Mouse (Mus musculus): ENCODE measurements around the gene Atoh8.

Atoh8 gene

GRCm38 (mm10) chr6:72186809-72187208 lies 48.6 kb downstream of the Atoh8 start:
- no peak for DNase-seq

- peak; percentile 68 for DNase-seq
Observed at GRCm38 (mm10) chr6:72185893-72186490, 49.4 kb downstream of the Atoh8 start.

- DNase-seq: no peak
Observed at GRCm38 (mm10) chr6:72184576-72184975, 50.8 kb downstream of the Atoh8 start.

DNA sequence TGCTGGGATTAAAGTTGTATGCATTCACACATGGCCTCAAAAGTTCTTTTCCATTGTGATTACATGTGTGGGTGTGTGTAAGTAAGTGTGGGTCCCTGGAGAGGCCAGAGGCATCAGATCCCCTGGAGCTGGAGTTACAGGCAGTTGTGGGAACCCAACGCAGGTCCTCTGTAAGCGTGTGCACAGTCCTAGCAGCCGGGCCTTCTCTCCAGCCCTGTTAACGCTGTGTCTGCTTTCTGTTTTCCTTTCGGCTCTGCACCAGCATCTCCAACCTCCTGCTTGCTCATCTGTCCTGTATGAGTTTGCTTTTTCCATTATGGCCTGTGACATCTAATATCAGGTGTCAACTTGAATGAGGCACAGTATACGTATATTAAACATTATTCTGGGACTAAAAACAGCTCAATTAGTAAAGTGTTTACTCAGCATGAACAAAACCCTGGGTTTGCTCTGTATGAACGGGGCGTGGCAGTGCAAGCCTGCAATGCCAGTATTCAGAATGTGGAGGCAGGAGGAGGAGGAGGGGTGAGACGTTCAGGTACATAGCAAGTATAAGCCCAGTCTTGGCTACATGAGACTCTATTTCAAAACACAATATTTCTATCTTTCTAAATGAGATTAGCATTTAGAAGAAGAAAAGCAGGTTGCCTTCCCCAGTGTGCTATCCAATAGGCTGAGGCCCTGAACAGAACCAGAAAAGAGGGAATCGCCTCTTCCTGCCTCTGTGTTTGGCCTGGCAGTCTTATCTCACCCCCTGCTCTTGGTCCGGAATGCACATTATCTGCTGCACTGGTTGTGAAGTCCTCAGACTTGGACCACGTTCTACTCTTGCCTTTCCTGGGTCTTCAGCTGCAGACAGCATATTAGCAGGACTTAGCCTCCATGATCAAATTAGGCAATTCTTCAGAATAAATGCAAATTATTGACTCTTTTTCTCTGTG lies 55.5 kb downstream of the Atoh8 start:
- no peak for DNase-seq

DNA sequence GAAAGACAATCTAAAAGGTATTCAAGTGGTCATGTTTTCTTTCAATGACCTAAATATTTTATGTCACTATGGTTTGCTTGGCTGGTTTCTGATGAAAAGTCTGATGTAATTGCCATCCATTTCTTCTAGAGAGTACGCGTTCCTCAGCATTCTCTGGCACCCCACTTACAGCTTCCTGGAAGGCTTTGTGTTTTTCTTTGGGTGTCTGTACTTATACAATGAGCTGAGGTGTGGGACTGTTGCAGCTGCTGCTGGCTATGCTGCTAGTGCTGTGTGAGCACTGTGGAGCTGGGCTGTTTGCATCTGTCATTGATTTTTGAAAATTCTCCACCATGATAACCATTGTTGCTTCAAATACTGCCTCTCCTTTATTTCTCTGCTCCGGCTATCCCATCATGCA lies 56.4 kb downstream of the Atoh8 start:
- DNase-seq: no peak

- DNase-seq: no peak
Observed at GRCm38 (mm10) chr6:72177417-72177816, 58.0 kb downstream of the Atoh8 start.

GRCm38 (mm10) chr6:72176004-72176403 lies 59.4 kb downstream of the Atoh8 start:
- no peak for DNase-seq

GRCm38 (mm10) chr6:72175419-72175818 lies 60.0 kb downstream of the Atoh8 start:
- DNase-seq: no peak

- DNase-seq: no peak
Observed at GRCm38 (mm10) chr6:72173350-72173749, 62.0 kb downstream of the Atoh8 start.

- no peak for DNase-seq
Observed at GRCm38 (mm10) chr6:72171391-72171790, 64.0 kb downstream of the Atoh8 start.

DNA sequence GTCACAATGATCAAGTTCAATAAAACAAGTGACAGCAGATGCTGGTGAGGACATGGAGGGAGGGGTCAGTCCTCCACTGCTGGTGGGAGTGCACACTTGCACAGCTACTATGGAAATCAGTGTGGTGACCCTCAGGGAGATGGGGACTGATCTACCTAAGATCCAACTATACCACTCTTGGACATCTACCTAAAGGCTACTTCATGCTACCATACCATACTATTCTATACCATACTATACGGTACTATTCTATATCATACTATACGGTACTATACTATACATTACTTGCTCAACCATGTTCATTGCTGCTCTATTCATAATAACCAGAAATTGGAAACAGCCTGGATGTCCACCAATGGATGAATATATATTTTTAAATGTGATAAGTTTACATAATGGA lies 69.5 kb downstream of the Atoh8 start:
- no peak for DNase-seq

- peak; percentile 87 for DNase-seq
Observed at GRCm38 (mm10) chr6:72164321-72165275, 70.8 kb downstream of the Atoh8 start.

- DNase-seq: no peak
Observed at GRCm38 (mm10) chr6:72162155-72162890, 73.1 kb downstream of the Atoh8 start.

DNA sequence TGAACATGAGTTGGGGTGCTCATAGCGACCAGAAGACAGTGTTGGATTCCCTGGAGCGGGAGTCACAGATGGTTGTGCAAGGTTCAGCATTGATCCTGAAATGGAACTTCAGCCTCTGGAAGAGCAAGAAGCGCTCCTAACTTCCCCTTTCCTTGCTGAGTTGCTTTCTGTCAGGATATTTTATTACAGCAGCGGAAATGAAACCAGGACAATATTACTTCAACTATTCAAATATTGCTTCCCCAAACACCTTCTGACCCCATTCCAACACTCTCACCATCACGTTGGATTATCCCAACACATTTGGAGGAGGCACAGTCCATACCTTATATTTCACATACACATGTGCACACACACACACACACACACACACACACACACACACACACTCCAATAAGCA lies 73.6 kb downstream of the Atoh8 start:
- DNase-seq: no peak

GRCm38 (mm10) chr6:72160991-72161390 lies 74.4 kb downstream of the Atoh8 start:
- no peak for DNase-seq

GRCm38 (mm10) chr6:72159861-72160395 lies 75.4 kb downstream of the Atoh8 start:
- no peak for DNase-seq

GRCm38 (mm10) chr6:72158966-72159764 lies 76.2 kb downstream of the Atoh8 start:
- no peak for DNase-seq
